Mouse (Mus musculus): ENCODE measurements around the gene Cnppd1.

Cnppd1 gene

DNA sequence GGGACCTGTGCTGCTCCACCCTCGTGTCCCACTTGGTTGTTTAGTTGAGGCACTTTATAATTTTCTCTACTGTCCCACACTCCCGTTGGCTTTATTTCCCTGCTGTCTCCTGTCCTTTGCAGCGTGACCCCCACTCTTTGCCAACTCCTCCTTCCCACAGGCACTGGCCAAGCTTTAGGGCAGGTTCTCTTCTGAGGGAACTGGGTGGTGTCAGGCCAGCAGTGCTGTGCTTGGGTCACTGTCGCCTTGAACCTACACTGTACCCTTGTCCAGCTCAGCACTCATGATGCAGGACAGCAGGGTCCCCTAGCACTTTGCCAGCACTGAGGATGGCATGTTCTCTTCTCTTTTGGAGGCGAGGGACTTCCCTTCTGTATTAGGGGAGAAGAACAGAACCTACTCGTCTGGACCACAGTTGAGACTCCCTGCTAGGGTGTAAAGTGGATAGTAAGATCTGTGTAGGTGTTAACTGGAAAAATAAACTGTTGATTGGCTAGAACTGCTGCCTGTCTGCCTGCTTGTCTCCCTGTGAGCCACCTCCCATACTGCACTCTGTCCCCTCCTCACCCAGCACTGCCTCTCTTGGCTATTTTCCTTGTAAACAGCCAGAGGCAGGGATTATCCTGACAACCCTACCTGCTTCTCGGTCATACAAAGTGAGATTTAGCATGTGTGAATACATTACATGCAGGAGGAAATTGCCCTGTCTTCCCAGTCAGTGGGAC lies 5.1 kb upstream of the Cnppd1 start:
- no peak for DNase-seq (ENCODE audit: low spot score)

DNA sequence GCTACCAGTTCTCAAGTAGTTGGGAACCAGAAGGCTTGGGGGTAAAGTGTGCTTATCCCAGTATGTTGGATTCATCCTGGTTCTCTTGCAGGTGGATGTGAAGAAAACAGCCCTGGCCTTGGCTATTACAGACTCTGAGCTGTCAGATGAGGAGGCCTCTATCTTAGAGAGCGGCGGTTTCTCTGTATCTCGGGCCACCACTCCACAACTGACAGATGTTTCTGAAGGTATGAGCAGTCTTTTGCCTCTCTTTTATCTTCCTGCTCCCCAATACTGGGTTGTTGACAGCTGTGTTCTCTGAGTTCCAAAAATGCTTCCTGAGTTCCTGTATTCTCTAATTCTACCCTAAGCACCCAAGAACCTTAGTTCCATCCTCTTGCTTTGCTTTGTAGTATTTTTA lies 3.1 kb upstream of the Cnppd1 start:
- no peak for DNase-seq (ENCODE audit: low spot score)

DNA sequence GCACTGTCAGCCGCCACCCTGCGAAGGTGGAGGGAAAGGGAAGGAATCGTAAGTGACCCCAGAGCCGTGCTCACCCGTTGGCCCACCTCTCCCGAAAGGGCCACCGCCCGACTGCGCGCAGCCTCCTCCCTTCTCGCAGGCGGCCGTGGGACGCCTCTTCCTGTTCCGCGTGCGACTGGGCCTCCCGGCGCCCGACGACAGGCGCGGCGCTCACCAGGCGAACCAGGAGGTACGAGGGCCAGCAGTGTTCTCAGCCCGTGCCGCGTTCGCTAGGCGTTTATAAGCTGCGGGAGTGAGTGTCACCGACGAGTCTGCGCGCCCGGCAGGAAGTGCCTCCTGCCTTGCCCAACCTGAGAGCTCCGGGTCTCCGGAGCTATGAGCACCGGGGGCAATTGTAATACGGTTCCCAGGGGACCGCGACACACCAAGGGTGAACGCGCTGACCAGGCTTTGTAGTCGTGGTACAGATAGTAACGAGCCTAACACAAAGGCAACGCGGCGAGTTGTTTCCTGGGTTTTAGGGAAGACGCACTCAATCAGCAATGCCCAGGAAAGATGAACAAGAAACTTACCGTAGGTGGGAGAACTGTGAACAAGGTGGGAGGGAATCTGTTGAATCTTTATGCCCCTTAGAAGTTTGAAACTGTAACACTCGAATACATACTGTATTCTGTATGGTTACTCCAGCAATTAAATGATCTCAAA lies 873 bp downstream of the Cnppd1 start:
- no peak for DNase-seq (ENCODE audit: low spot score)

DNA sequence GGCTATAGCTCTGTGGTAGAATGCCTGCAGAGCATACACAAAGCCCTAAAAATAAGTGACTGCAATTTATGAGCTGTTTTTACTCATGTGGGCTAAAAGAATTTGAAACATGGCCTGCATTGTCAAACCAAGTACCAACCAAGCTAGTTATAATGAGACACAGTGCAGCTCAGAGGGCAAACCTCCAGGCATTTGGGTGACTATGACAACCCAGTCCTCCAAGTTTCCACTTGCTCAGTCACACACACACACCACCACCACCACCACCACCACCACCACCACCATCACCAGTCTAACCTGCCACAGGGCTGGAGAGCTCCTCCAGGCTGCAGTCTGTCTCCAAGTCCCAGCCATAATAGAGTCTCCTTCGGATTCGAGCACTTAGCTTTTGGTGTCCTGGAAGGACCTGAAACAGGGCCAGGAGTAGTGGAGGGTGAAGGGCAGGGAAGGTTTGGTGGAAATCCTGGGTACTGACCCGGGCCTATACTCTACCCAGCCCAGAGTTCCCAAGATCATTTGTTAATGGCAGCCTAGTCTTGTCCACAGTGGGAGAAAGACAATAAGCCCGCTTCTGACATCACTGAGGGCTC lies 1.8 kb downstream of the Cnppd1 start:
- no peak for DNase-seq (ENCODE audit: low spot score)

DNA sequence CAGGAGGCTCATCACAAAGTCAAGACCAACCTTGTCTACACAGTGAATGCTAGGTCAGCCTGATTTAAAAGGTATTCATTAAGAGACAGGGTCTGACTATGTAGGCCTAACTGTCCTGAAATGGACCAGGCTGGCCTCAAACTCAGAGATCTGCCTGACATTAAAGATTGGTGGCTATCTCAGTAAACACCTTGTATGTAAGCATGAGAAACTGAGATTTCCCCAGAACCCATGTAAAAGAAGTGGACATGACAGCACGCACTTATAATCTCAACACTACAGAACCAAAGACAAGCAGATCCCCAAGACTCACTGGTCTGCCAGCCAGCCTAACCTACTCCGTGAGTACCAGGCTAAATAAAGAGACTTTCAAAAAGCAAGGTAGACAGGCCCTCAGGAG lies 4.1 kb downstream of the Cnppd1 start:
- DNase-seq (ENCODE audit: low spot score): no peak

DNA sequence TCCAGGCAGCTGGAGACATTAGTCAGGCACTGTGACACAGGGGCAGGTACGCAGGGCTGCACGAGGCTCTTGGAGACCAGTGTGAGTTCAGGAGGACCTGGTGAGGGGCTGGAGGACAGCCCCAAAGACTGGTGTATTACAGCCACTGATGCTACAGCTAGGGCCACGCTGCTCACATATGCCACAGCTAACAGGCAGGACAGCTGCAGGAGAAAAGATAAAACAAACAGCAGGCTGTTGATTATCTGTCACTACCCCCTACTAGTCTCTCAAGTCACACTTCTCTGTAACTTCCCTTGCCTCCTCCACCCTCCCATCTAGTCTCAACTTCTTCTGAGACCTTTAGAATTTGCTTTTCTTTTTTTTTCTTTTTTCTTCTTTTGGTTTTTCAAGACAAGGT lies 5.8 kb downstream of the Cnppd1 start:
- DNase-seq (ENCODE audit: low spot score): no peak

DNA sequence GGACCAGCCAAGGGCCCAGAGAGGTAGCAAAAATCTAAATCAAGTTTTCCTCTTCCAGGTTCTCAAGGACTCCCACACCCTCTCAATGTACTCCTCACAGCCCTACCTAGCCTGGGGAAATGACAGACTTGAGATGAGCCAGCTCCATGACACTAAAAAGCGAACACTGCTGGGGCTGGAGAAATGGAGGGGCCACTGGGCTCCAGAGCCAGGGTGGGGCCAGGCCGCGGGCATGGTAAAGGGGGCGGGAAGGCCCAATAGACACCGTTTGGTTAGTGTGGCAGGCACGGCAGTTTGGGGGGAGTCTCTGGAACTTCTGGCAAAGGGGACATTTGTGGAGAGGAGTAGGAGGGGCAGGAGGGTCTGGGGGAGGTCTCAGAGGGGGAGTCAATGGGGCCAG lies 6.2 kb downstream of the Cnppd1 start:
- DNase-seq (ENCODE audit: low spot score): no peak

DNA sequence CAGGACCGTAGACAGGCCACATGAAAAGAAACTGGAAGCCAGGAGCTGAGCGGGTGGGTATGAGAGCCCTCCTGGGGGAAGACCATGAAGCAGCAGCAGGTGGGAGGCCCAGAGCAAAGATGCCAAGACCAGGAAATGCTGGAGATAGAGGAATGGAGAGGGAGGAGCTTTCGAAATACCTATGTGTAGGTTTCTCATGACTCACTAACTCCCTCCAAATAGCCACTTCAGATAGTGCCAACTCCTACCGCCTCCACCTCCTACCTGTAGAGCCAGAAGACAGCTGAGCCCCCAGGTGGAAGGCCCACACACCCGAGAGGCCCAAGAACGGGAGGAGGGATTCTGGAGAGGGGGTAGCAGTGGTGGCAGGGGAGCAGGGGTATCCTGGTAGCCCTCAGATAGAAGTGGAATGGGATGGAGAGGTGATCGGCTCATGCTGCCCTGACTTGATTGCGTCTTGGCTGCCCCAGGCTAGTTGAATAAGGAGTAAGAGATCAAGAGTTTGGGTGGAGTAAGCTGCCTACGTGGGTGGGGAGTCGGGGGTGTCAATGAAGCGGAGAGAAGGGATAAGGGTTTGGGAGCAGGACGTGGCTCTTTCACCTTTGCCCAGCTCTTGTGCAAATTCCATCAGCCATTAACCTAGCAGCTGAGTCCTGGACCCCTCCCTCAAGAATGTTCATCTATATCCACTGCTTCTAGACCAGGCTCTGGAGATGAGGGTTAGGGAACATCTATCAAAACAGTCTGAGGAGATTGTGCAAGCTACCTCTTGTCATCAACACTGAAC lies 8.9 kb downstream of the Cnppd1 start, which contains the start of gene Slc23a3:
Slc23a3 (minus strand) TSS at position 470 of the 787 bp plus-strand sequence.
- no peak for DNase-seq (ENCODE audit: low spot score)

DNA sequence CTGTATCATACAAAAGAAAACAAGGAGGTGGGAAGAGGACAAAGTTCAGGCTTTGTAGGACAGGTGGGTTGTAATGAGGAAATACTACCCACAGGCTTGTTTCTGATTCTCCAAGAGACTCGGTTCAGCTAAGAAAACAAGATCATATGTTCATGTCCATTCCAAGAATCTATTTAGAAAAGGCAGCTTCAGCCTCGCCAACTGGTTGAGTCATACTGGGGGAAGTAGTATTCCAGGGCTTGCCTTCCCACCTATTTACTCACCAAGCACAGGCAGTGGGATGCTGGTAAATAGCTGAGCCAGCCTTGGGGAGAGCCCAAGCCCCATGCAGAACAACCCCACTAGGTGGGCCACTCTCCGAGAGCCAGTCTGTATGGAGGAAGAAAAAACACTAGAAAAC lies 13.9 kb downstream of the Cnppd1 start:
- DNase-seq (ENCODE audit: low spot score): no peak

DNA sequence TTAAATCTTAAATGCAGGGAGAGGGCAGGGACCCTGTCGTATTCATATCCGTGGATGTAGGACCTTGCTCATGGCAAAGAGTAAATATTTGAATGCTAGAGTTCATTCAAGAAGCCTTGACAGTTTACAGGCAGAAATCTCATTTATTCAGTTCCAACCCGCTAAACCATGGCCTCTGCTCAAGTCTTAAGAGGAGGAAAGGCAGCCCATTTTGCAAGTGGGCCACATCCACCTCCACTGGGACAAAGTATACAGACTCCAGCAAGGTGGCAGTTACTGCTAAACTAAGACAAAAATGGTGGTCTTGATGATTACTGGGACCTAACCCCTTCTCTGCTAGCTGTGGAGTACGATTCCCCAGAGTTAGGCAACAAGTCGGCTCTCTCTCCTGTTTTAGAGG lies 17.1 kb downstream of the Cnppd1 start:
- no peak for DNase-seq (ENCODE audit: low spot score)

DNA sequence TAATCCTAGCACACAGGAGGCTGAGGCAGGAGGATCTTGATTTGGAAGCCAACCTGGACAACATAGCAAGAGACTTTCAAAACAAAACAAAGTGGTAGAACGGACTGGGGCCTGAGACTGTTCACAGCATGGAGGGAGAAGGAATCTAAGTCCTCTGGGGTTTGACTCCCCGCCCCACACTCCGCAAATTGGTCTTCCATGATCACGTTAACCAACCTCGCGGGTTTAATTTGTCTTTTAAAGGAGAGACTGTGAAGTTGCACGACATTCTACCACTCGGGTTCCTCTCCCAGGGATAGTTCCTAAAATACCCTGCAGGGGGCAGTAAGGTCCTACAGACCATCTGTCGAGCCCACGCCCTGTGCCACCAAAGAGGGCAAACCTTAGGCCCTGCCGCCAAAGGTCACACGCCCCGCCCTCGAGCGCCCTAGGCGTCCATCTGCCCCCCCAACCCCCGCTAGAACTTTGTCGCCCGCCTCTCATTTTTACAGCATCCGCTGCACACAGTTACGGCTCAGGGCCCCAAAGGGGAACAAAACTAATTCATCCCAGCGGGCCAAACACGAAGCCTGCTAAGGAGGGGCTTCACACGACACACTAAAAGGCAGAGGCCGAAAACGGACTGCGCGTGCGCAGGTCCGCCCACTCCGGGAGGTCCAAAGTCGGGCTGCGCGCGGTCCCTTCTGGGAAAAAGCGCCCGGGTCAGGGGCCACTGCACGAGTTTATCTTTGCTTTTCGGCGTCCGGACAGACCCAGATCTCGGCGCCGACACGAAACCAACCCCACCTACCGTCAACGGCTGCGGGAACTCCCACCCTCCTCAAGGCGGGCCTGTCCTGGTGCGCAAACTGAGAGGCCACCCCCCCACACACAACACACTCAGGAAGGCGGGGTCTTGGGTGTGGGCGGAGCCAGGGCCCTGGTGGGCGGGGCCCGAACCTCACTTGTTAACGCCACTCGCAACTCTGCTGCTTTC lies 17.9 kb downstream of the Cnppd1 start, which contains the start of gene Nhej1:
Nhej1 (minus strand) TSS at position 855 of the 976 bp plus-strand sequence.
- DNase-seq (ENCODE audit: low spot score): peak; percentile 79

DNA sequence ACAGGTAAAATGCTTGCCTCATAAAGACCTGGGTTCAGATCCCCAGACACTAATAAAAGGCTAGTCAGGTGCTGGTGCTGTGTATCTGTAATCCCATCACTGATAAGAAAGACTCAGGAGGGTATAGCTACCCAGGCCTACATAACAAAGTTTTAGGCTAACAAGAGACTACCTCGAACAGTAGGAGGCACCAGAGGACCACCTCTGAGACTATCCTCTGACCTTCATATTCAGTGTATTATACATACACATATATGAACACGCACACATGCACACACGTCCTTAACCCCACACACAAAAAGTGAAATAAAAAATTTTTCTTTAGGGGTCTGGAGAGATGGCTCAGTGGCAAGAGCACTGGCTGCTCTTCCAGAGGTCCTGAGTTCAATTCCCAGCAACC lies 20.3 kb downstream of the Cnppd1 start:
- no peak for DNase-seq (ENCODE audit: low spot score)

All from urinary bladder, postnatal 10 days (tissue).